Mouse (Mus musculus) heart, embryonic 14.5 days (tissue): Measurements from ENCODE around the gene Atp23. TPM values are rescaled to one million over a fixed set of nuclear protein-coding genes. Genes with fewer than 3 reads are reported as not detected.

Source experiments
- ATAC-seq: fragments of 200-750 bp; cut with Nextera tagmentation; 2 replicates; pipeline ENCODE4 v1.8.0; 2017; ENCODE audit warnings: low read depth, moderate TSS enrichment; ENCODE audit not compliant: insufficient number of reproducible peaks, insufficient read depth, low FRiP score
- H3K27ac ChIP-seq, 2 experiments: fragments of 200-500 bp in 1 of 2; fragments of 300-500 bp in 1 of 2; sonication (generic) in 1 of 2; replicated peaks in 1 of 2; 2 replicates each; pipeline ENCODE4 v1.5.1; 2012 to 2014; ENCODE audit warnings: low read depth in 2 of 2, low read length in 2 of 2, control low read depth in 1 of 2, mild to moderate bottlenecking in 1 of 2, mixed read lengths in 1 of 2; ENCODE audit not compliant: control insufficient read depth in 1 of 2, insufficient read depth in 1 of 2
- H3K27me3 ChIP-seq: fragments of 300-500 bp; sonication (generic); 2 replicates; pipeline ENCODE4 v1.6.1; 2014; ENCODE audit warnings: mild to moderate bottlenecking, low read length, control low read depth; ENCODE audit not compliant: control insufficient read depth, insufficient read depth
- H3K36me3 ChIP-seq: fragments of 300-500 bp; sonication (generic); 2 replicates; pipeline ENCODE4 v1.6.1; 2014; ENCODE audit warnings: mild to moderate bottlenecking, control low read depth, low read length, mixed read lengths; ENCODE audit not compliant: control insufficient read depth, insufficient read depth
- H3K4me1 ChIP-seq, 2 experiments: fragments of 200-500 bp in 1 of 2; fragments of 300-500 bp in 1 of 2; sonication (generic) in 1 of 2; 2 replicates each; pipeline ENCODE4 v1.6.1; 2012 to 2014; ENCODE audit warnings: low read length in 2 of 2, control low read depth in 1 of 2, mixed read lengths in 1 of 2; ENCODE audit not compliant: control insufficient read depth in 2 of 2, insufficient read depth in 2 of 2
- H3K4me2 ChIP-seq: fragments of 300-500 bp; sonication (generic); 2 replicates; pipeline ENCODE4 v1.6.1; 2014; ENCODE audit warnings: mild to moderate bottlenecking, low read length
- H3K4me3 ChIP-seq, 2 experiments: fragments of 200-500 bp in 1 of 2; fragments of 300-500 bp in 1 of 2; sonication (generic) in 1 of 2; 2 replicates each; pipeline ENCODE4 v1.5.1; 2012 to 2014; ENCODE audit warnings: low read length in 2 of 2, mild to moderate bottlenecking in 2 of 2, control low read depth in 1 of 2, low read depth in 1 of 2, moderate library complexity in 1 of 2; ENCODE audit not compliant: control insufficient read depth in 1 of 2, insufficient read depth in 1 of 2
- H3K9ac ChIP-seq: fragments of 300-500 bp; sonication (generic); 2 replicates; pipeline ENCODE4 v1.6.1; 2014; ENCODE audit warnings: mild to moderate bottlenecking, low read length
- H3K9me3 ChIP-seq: fragments of 300-500 bp; sonication (generic); 2 replicates; pipeline ENCODE4 v1.6.1; 2016; ENCODE audit warnings: low read length, control low read depth; ENCODE audit not compliant: control insufficient read depth
- WGBS: fragments of 180-500 bp; shearing (Covaris S2); extraction: QIAGEN DNeasy Blood & Tissue Kit; methylation state at CpG from one replicate; pipeline ENCODE4 v1.1.7; 2014; 5-methylcytosine and 5-hydroxymethylcytosine counted together
- polyA plus RNA-seq: library from polyadenylated mRNA; unstranded; fragments of >200 nt; fragmentation: Nextera tagmentation; extraction: Ambion mirVana; gene quantifications from 2 replicates; pipeline ENCODE4 v1.2.1, GENCODE M21; 2014

Atp23 gene
- 9.4 and 10.0 TPM in 2 replicates for polyA plus RNA-seq

DNA sequence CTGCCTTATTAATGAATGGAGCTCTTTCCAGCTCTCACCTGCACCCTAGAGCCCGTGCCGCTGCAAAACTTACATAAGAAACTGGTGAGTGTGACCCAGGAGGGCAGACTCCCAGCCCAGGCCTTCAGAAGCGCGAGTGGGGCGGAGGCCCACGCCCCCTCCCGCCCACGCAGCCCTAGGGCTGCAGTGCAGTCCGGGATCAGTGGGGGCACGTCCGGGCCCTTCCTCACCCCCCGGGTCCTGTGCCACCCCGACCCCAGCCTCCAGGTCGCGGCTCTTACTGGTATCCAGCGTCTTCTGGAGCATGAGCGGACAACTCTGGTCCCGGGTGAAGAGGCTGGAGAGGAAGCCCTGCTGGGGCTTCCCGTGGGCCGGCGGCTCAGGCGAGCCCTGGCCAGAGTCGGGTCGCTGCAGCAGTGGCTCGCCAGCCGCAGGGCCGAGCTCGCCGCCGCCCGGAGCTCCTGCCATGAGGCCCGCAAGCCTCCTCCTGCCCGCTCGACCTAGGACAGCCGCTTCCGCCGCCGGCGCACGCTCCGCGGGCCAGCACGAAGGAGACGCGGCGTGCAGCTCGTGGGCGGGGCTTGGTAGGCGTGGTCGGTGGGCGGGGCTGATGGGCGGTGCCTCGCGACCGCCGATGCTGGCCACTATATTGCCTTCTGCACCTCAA, at the start of gene Atp23:
Gene Atp23 (minus strand): TSS at position 535 of the 667 bp plus-strand sequence.
- peak; percentile 81 for ATAC-seq
- peak within 1 kb of the TSS; percentile 79 for H3K9ac ChIP-seq
- peaks cover 18% of the 10 kb centered on the region for H3K36me3 ChIP-seq
- no peaks in the 10 kb centered on the region for H3K27me3 ChIP-seq
- WGBS = under 1% methylated on average over 49 of the region's 56 CpGs
- peak within 1 kb of the TSS; percentile 98 for H3K4me2 ChIP-seq
- H3K4me3 ChIP-seq = peak within 1 kb of the TSS; percentile 53 to 77
- H3K4me1 ChIP-seq = 0 out of 4 replicates have a peak, but pooled peaks cover 0 to 6% of the 10 kb centered on the region in 2 experiments
- 0 out of 2 replicates have a peak, but pooled peaks cover 3% of the 10 kb centered on the region for H3K9me3 ChIP-seq
- H3K27ac ChIP-seq = peak within 1 kb of the TSS in 1 of 2 experiments; percentile 55; a peak in 2 of 4 replicates

DNA sequence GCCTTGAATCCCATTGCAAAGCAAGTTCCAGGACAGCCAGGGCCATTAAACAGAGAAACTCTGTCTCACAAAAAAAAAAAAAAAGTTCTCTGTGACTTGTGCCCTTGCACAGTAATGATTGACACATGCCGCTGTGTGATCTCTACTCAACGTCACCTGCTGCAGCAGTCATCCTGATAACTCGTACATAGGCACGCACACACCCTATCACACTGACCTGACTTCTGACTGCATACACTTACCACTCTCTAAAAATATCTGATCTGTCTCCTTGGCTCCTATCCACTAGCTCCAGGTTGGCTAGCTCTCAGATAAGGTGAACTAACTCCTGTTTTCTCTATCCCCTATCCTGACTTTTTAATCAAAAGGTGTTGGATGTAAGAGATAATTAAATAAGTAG, 49.4 kb upstream of the Atp23 start:
- peak; percentile 71; the same call in 1 of the 2 replicates for ATAC-seq

DNA sequence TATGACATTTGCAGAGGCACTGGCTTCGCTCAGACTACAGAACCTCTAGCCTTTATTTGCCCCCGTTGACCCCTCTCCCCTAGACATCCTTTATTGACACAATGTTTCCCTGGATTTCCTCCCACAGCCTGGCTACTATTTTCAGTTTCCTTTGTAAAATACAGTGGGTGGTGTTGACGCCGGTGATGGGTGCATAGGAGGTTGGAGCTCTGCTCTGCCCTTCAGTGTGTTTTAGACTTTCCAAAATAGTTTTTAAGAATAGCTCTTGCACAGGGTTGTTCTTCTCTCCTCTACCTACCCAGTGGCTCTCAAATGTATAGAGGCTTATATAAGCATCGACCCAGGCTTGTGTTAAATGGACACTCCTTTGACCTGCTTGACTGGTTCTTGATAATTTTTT, 48.7 kb upstream of the Atp23 start:
- ATAC-seq = no peak
- 44% methylated on average over 5 of the region's 5 CpGs for WGBS
- Histone ChIP-seq H3K9me3 (peaks cover 8% of the 10 kb centered on the region; the same call in 1 of the 2 replicates), H3K9ac (no peak overlapping the region), H3K27me3 (no peaks in the 10 kb centered on the region), H3K4me2 (no peak overlapping the region), H3K36me3 (no peaks in the 10 kb centered on the region), H3K4me1 (peaks cover 19 to 30% of the 10 kb centered on the region in 2 experiments), H3K4me3 (no peak overlapping the region), H3K27ac (peak overlapping the region; percentile 90 to 92; a peak in 3 of 4 replicates)

More for the DNA sequence above, 49.4 kb upstream of the Atp23 start:
- H3K36me3 ChIP-seq = no peaks in the 10 kb centered on the region
- H3K4me2 ChIP-seq = no peak overlapping the region; the same call in 1 of the 2 replicates
- H3K4me1 ChIP-seq = peaks cover 20 to 34% of the 10 kb centered on the region in 2 experiments
- H3K27me3 ChIP-seq = no peaks in the 10 kb centered on the region
- H3K9ac ChIP-seq = no peak overlapping the region; the same call in 1 of the 2 replicates
- peaks cover 8% of the 10 kb centered on the region; the same call in 1 of the 2 replicates for H3K9me3 ChIP-seq
- peak overlapping the region; percentile 90 to 92 for H3K27ac ChIP-seq
- no peak overlapping the region for H3K4me3 ChIP-seq
- 14% methylated on average over 4 of the region's 4 CpGs for WGBS

DNA sequence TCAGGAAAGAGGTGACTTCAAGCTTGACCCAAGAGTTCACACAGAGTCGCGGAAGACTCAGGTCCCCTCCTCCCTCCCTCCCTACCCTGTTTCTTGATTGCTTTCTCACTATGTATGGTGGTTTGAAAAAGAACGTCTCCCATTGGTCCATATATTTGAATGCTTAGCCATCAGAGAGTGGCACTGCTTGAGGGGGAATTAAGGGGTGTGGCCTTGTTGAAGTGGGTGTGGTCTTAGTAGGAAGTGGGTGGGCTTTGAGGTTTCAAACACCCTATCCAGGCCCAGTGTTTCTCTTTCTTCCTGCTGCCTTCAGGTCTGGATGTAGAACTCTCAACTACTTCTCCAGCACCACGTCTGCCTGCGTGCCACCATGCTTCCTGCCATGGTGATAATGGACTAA, 44.4 kb upstream of the Atp23 start:
- no peak overlapping the region for H3K9ac ChIP-seq
- H3K27me3 ChIP-seq = no peaks in the 10 kb centered on the region
- no peak overlapping the region for H3K27ac ChIP-seq
- ATAC-seq = no peak
- H3K4me2 ChIP-seq = no peak overlapping the region
- no peaks in the 10 kb centered on the region for H3K36me3 ChIP-seq
- 87% methylated on average over 5 of the region's 5 CpGs for WGBS
- H3K4me1 ChIP-seq = peaks cover 12 to 26% of the 10 kb centered on the region in 2 experiments
- H3K4me3 ChIP-seq = no peak overlapping the region
- peaks cover 8% of the 10 kb centered on the region; the same call in 1 of the 2 replicates for H3K9me3 ChIP-seq

DNA sequence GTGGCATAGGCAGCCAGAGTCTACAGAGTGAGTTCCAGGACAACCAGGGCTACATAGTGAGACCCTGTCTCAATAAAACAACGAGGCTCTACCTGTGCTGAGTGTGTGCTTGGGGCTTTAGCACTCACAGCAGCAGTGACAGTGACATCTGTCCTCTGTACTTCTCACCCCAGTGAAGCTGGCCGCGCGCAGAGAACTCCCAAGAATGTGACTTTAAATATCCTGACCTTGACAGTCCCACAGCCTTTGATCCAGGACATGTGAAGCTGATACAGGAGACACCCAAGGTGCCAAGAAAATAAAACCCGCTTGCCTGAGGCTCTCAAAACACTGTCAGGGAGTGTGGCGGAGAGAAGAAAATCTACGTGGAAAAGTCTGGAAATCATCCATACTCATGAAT, 39.8 kb upstream of the Atp23 start:
- Histone ChIP-seq H3K4me2 (peak overlapping the region; percentile 19; the same call in 1 of the 2 replicates), H3K9ac (peak overlapping the region; percentile 48; the same call in 1 of the 2 replicates), H3K27me3 (no peaks in the 10 kb centered on the region), H3K4me1 (peaks cover 6 to 22% of the 10 kb centered on the region in 2 experiments), H3K27ac (peak overlapping the region; percentile 32 to 78), H3K36me3 (no peaks in the 10 kb centered on the region), H3K9me3 (0 out of 2 replicates have a peak, but pooled peaks cover 5% of the 10 kb centered on the region), H3K4me3 (no peak overlapping the region)
- WGBS = 25% methylated on average over 7 of the region's 7 CpGs
- peak; percentile 58 for ATAC-seq

DNA sequence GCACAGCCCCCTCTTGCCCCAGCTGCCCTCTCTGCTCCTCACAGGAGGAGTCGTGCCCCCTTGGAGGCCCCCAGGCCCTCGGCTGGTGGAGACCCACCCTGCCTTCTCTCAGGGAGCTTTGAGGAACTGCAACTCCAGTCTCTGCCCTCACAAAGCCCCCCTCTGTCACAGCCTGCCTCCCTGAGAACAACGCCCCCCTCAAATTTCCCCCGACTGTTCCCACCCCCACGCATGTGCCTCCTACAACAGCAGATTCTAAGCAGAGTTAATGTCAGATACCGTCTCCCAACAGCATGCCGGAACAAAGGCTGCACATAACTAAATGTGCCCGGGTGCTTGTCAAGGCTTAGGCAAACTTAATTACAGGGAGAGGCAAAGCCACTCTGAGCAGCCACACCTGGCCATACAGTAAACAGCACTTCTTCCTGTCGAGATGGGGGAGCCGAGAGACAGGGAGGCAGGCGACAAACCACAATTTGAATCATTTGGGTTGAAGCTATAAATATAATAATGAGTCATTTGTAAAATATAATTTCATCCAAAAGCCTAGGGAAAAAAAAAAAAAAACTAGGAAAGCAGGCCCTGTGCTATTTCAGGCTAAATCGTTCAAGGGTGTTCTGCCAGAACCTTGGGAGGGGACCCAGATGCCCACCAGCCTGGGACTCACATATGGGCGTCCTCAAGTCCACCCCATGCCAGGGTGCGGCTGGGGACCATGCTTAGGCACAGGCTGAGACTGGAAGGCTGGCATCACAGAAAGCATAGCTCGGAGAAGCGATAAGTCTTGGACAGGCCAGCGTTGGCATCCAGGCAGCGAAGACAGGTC, 34.6 kb upstream of the Atp23 start:
- ATAC-seq = no peak
- Histone ChIP-seq H3K4me1 (peaks cover 30 to 35% of the 10 kb centered on the region in 2 experiments), H3K9ac (peak overlapping the region; percentile 25), H3K4me3 (no peak overlapping the region), H3K36me3 (no peaks in the 10 kb centered on the region), H3K9me3 (0 out of 2 replicates have a peak, but pooled peaks cover 5% of the 10 kb centered on the region), H3K27me3 (no peaks in the 10 kb centered on the region), H3K4me2 (no peak overlapping the region), H3K27ac (peak overlapping the region; percentile 54 to 63)
- WGBS = 41% methylated on average over 18 of the region's 18 CpGs

DNA sequence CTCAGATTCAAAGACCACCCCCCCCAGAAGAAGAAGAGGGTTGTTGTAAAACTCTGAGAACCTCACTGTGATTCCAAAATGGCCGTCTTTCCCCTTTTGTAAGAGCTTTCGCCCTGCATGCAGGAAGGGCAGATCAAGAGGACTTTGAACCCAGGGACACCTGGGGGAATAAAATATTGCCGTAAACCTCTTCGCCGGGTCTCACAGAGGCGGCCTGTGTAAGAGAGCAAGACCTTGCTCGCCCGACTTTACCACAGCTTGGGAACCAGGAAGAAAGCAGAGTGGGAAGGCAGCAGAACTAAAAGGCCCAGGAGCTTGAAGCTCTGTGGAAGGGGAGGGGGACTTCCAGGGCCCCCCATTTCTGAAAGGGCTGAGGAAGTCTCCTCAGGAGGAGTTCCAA, 34.0 kb upstream of the Atp23 start:
- Histone ChIP-seq H3K4me1 (peaks cover 34 to 36% of the 10 kb centered on the region in 2 experiments), H3K4me2 (no peak overlapping the region), H3K27me3 (no peaks in the 10 kb centered on the region), H3K9ac (peak overlapping the region; percentile 25), H3K4me3 (no peak overlapping the region), H3K36me3 (no peaks in the 10 kb centered on the region), H3K9me3 (0 out of 2 replicates have a peak, but pooled peaks cover 5% of the 10 kb centered on the region), H3K27ac (peak overlapping the region; percentile 19 to 54; a peak in 3 of 4 replicates)
- WGBS = 88% methylated on average over 8 of the region's 8 CpGs
- ATAC-seq = no peak
